Mouse (Mus musculus): Measurements from ENCODE around the gene Vkorc1l1. TPM values are rescaled to one million over a fixed set of nuclear protein-coding genes. Genes with fewer than 3 reads are reported as not detected.

Gene Vkorc1l1
- total and polyA plus RNA-seq, 3 experiments, result 21.6 to 122 (median 90.2) TPM

GRCm38 (mm10) chr5:129954473-129955254, 12.9 kb downstream of the Vkorc1l1 start:
- ATAC-seq (ENCODE audit: extremely low read depth, insufficient number of reproducible peaks, low FRiP score, poor library complexity, severe bottlenecking) (peak; percentile 43), DNase-seq (ENCODE audit: low spot score) (no peak)
- Histone ChIP-seq H3K27me3 (ENCODE audit: insufficient read depth, low read length) (no peaks in the 10 kb centered on the region), H3K4me3 (ENCODE audit: low read depth, low read length) (peak overlapping the region; percentile 63; the same call in 1 of the 2 replicates), H3K36me3 (replicated peaks) (peaks cover 46% of the 10 kb centered on the region), H3K4me1 (ENCODE audit: insufficient read depth, low read depth, low read length) (peaks cover 67% of the 10 kb centered on the region), H3K9me3 (replicated peaks) (no peaks in the 10 kb centered on the region)
- TF ChIP-seq GATA2 (IDR thresholded peaks at IDR 0.05; ENCODE audit: borderline replicate concordance, low read depth, low read length), result no peak
- TF ChIP-seq POLR2AphosphoS5 (IDR thresholded peaks at IDR 0.05; ENCODE audit: insufficient replicate concordance, low read depth, low read length), result no peak
- no peak for TF ChIP-seq CTCF (IDR thresholded peaks at IDR 0.05; ENCODE audit: low read depth, low read length)
- no peak; the same call in 1 of the 2 replicates for TF ChIP-seq TAL1 (conservative IDR thresholded peaks at IDR 0.05; ENCODE audit: low read depth, low read length)
- TF ChIP-seq GATA1 (IDR thresholded peaks at IDR 0.05; ENCODE audit: borderline replicate concordance, low read length), result no peak

- DNase-seq (ENCODE audit: low spot score), result peak; percentile 30
Observed at GRCm38 (mm10) chr5:129955792-129956191, 14.0 kb downstream of the Vkorc1l1 start.

GRCm38 (mm10) chr5:129963224-129963623, 21.5 kb downstream of the Vkorc1l1 start:
- no peak for ATAC-seq (ENCODE audit: extremely low read depth, insufficient number of reproducible peaks, low FRiP score, poor library complexity, severe bottlenecking)

More at GRCm38 (mm10) chr5:129955792-129956191, 14.0 kb downstream of the Vkorc1l1 start:
- peaks cover 59% of the 10 kb centered on the region for H3K4me1 ChIP-seq (ENCODE audit: insufficient read depth, low read depth, low read length)
- H3K4me3 ChIP-seq (ENCODE audit: low read depth, low read length), result no peak overlapping the region; the same call in 1 of the 2 replicates
- no peaks in the 10 kb centered on the region for H3K9me3 ChIP-seq (replicated peaks)
- H3K27me3 ChIP-seq (ENCODE audit: insufficient read depth, low read length), result no peaks in the 10 kb centered on the region
- peaks cover 47% of the 10 kb centered on the region for H3K36me3 ChIP-seq (replicated peaks)
- peak; percentile 52; the same call in 1 of the 2 replicates for TF ChIP-seq TAL1 (conservative IDR thresholded peaks at IDR 0.05; ENCODE audit: low read depth, low read length)
- no peak for TF ChIP-seq POLR2AphosphoS5 (IDR thresholded peaks at IDR 0.05; ENCODE audit: insufficient replicate concordance, low read depth, low read length)
- peak; percentile 66; the same call in 1 of the 2 replicates for TF ChIP-seq GATA2 (IDR thresholded peaks at IDR 0.05; ENCODE audit: borderline replicate concordance, low read depth, low read length)
- ATAC-seq (ENCODE audit: extremely low read depth, insufficient number of reproducible peaks, low FRiP score, poor library complexity, severe bottlenecking), result peak; percentile 90

GRCm38 (mm10) chr5:129966448-129966847, 24.7 kb downstream of the Vkorc1l1 start:
- H3K4me3 ChIP-seq (ENCODE audit: low read depth, low read length), result no peak overlapping the region; the same call in 1 of the 2 replicates
- TF ChIP-seq POLR2AphosphoS5 (IDR thresholded peaks at IDR 0.05; ENCODE audit: insufficient replicate concordance, low read depth, low read length), result no peak
- no peak for TF ChIP-seq CTCF (IDR thresholded peaks at IDR 0.05; ENCODE audit: low read depth, low read length)
- no peak for TF ChIP-seq GATA2 (IDR thresholded peaks at IDR 0.05; ENCODE audit: borderline replicate concordance, low read depth, low read length)
- no peak for TF ChIP-seq GATA1 (IDR thresholded peaks at IDR 0.05; ENCODE audit: borderline replicate concordance, low read length)
- no peak for TF ChIP-seq TAL1 (conservative IDR thresholded peaks at IDR 0.05; ENCODE audit: low read depth, low read length)
- ATAC-seq (ENCODE audit: extremely low read depth, insufficient number of reproducible peaks, low FRiP score, poor library complexity, severe bottlenecking), result no peak
- peaks cover 80% of the 10 kb centered on the region for H3K4me1 ChIP-seq (ENCODE audit: insufficient read depth, low read depth, low read length)
- H3K27me3 ChIP-seq (ENCODE audit: insufficient read depth, low read length), result no peaks in the 10 kb centered on the region
- DNase-seq (ENCODE audit: low spot score), result no peak
- no peaks in the 10 kb centered on the region for H3K9me3 ChIP-seq (replicated peaks)
- H3K36me3 ChIP-seq (replicated peaks), result peaks cover 69% of the 10 kb centered on the region

More at GRCm38 (mm10) chr5:129963224-129963623, 21.5 kb downstream of the Vkorc1l1 start:
- H3K4me1 ChIP-seq (ENCODE audit: insufficient read depth, low read depth, low read length), result peaks cover 69% of the 10 kb centered on the region
- TF ChIP-seq POLR2AphosphoS5 (IDR thresholded peaks at IDR 0.05; ENCODE audit: insufficient replicate concordance, low read depth, low read length) (no peak), TAL1 (conservative IDR thresholded peaks at IDR 0.05; ENCODE audit: low read depth, low read length) (no peak), GATA1 (IDR thresholded peaks at IDR 0.05; ENCODE audit: borderline replicate concordance, low read length) (no peak), CTCF (IDR thresholded peaks at IDR 0.05; ENCODE audit: low read depth, low read length) (no peak), GATA2 (IDR thresholded peaks at IDR 0.05; ENCODE audit: borderline replicate concordance, low read depth, low read length) (no peak)
- H3K27me3 ChIP-seq (ENCODE audit: insufficient read depth, low read length), result no peaks in the 10 kb centered on the region
- H3K9me3 ChIP-seq (replicated peaks), result no peaks in the 10 kb centered on the region
- no peak for DNase-seq (ENCODE audit: low spot score)
- no peak overlapping the region for H3K4me3 ChIP-seq (ENCODE audit: low read depth, low read length)
- peaks cover 70% of the 10 kb centered on the region for H3K36me3 ChIP-seq (replicated peaks)

- DNase-seq (ENCODE audit: low spot score), result no peak
- Histone ChIP-seq H3K4me3 (ENCODE audit: low read depth, low read length) (no peak overlapping the region), H3K27me3 (ENCODE audit: insufficient read depth, low read length) (no peaks in the 10 kb centered on the region), H3K9me3 (replicated peaks) (no peaks in the 10 kb centered on the region), H3K4me1 (ENCODE audit: insufficient read depth, low read depth, low read length) (peaks cover 84% of the 10 kb centered on the region), H3K36me3 (replicated peaks) (peaks cover 77% of the 10 kb centered on the region)
- no peak for ATAC-seq (ENCODE audit: extremely low read depth, insufficient number of reproducible peaks, low FRiP score, poor library complexity, severe bottlenecking)
- no peak for TF ChIP-seq POLR2AphosphoS5 (IDR thresholded peaks at IDR 0.05; ENCODE audit: insufficient replicate concordance, low read depth, low read length)
- TF ChIP-seq GATA1 (IDR thresholded peaks at IDR 0.05; ENCODE audit: borderline replicate concordance, low read length), result no peak
Observed at GRCm38 (mm10) chr5:129968417-129968816, 26.6 kb downstream of the Vkorc1l1 start.

GRCm38 (mm10) chr5:129971491-129971890, 29.7 kb downstream of the Vkorc1l1 start:
- DNase-seq (ENCODE audit: low spot score), result no peak
- H3K4me1 ChIP-seq (ENCODE audit: insufficient read depth, low read depth, low read length), result peaks cover 86% of the 10 kb centered on the region
- no peak for ATAC-seq (ENCODE audit: extremely low read depth, insufficient number of reproducible peaks, low FRiP score, poor library complexity, severe bottlenecking)
- H3K9me3 ChIP-seq (replicated peaks), result no peaks in the 10 kb centered on the region
- H3K36me3 ChIP-seq (replicated peaks), result peaks cover 66% of the 10 kb centered on the region
- H3K4me3 ChIP-seq (ENCODE audit: low read depth, low read length), result no peak overlapping the region
- no peaks in the 10 kb centered on the region for H3K27me3 ChIP-seq (ENCODE audit: insufficient read depth, low read length)
- no peak for TF ChIP-seq TAL1 (conservative IDR thresholded peaks at IDR 0.05; ENCODE audit: low read depth, low read length)
- TF ChIP-seq GATA2 (IDR thresholded peaks at IDR 0.05; ENCODE audit: borderline replicate concordance, low read depth, low read length), result no peak
- no peak for TF ChIP-seq GATA1 (IDR thresholded peaks at IDR 0.05; ENCODE audit: borderline replicate concordance, low read length)
- no peak for TF ChIP-seq CTCF (IDR thresholded peaks at IDR 0.05; ENCODE audit: low read depth, low read length)
- TF ChIP-seq POLR2AphosphoS5 (IDR thresholded peaks at IDR 0.05; ENCODE audit: insufficient replicate concordance, low read depth, low read length), result no peak

Data from G1E (cell line).